ENCODE assay signal across 8 mouse cellular contexts in the genomic region with DNA sequence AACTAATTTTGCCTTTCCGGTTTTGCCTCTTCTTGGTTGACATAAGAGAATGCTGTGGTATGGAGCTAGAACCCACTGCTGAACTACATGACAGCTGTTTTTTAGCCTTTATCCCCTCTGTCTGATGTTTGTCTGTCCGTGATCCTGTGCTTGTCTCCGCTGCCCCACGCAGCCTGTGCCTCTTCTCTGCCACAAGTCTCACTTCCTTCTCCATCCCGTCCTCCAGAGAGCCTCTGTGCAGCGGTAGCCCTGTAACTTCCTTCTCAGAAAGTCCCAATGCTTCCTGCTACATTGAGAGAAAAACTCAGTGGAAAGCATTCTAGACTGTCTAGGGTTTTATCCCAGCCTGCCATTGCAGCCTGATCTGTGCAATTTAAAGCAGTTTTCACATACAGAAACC. TPM values are rescaled to one million over a fixed set of nuclear protein-coding genes. Genes with fewer than 3 reads are reported as not detected.
DNase-seq lines count a peak whose midpoint lies in the region; ATAC-seq and TF ChIP-seq lines count a peak whose summit lies in the region.

No protein-coding gene starts in this region.

- ATAC-seq in heart, embryonic 13.5 days (ENCODE audit: extremely low read depth, insufficient number of reproducible peaks, low FRiP score, low TSS enrichment): no peak
- no peak for ATAC-seq in hindbrain, postnatal 0 days
- no peak for ATAC-seq in midbrain, embryonic 14.5 days (ENCODE audit: low FRiP score, low TSS enrichment)
- no peak for ATAC-seq in cerebellum, adult (ENCODE audit: insufficient number of reproducible peaks, low FRiP score, low TSS enrichment)

- no peak for DNase-seq in heart, postnatal 10 days
- no peak for DNase-seq in hindbrain, postnatal 0 days (ENCODE audit: low spot score)
- DNase-seq in midbrain, embryonic 14.5 days: no peak
- no peak for DNase-seq in frontal cortex, postnatal 14 days (ENCODE audit: low spot score in 2 of 2)
- no peak for DNase-seq in layer of hippocampus, postnatal 36 days

- 63% methylated on average over 6 of the region's 6 CpGs for WGBS in heart, embryonic 13.5 days
- WGBS in hindbrain, postnatal 0 days: 88% methylated on average over 6 of the region's 6 CpGs
- WGBS in midbrain, embryonic 14.5 days: 86% methylated on average over 6 of the region's 6 CpGs

- intact Hi-C loops in heart, postnatal 10 days (cut with DNase I): loop anchor here (2.0 kb wide), 1 partner anchor 72 kb away; the partner anchor contains the start of gene Brpf1

- H3K4me1 ChIP-seq in heart, embryonic 13.5 days: peaks cover 24% of the 10 kb centered on the region
- H3K4me1 ChIP-seq in brown adipose tissue, adult 24 weeks (ENCODE audit: control insufficient read depth, insufficient read depth, insufficient read length, low read length): peaks cover 4% of the 10 kb centered on the region; the same call in 1 of the 2 replicates
- H3K4me1 ChIP-seq in hindbrain, postnatal 0 days (ENCODE audit: insufficient read depth, low read length): peaks cover 13% of the 10 kb centered on the region; the same call in 1 of the 2 replicates
- H3K4me1 ChIP-seq in midbrain, embryonic 14.5 days (ENCODE audit: control insufficient read depth, insufficient read depth, low read length): peaks cover 14% of the 10 kb centered on the region

- H3K4me2 ChIP-seq in heart, embryonic 13.5 days: peak overlapping the region; percentile 94
- peak overlapping the region; percentile 66 for H3K4me2 ChIP-seq in hindbrain, postnatal 0 days (ENCODE audit: low read depth, low read length)
- H3K4me2 ChIP-seq in midbrain, embryonic 14.5 days (ENCODE audit: low read length): peak overlapping the region; percentile 96

- peaks cover 57% of the 10 kb centered on the region for H3K36me3 ChIP-seq in heart, embryonic 13.5 days
- peaks cover 40% of the 10 kb centered on the region; the same call in 1 of the 2 replicates for H3K36me3 ChIP-seq in hindbrain, postnatal 0 days (ENCODE audit: insufficient read depth, low read length)
- peaks cover 56% of the 10 kb centered on the region for H3K36me3 ChIP-seq in midbrain, embryonic 14.5 days (ENCODE audit: control insufficient read depth, insufficient read depth, low read length)

- no peak overlapping the region for H3K27ac ChIP-seq in heart, embryonic 13.5 days (replicated peaks)
- H3K27ac ChIP-seq in brown adipose tissue, adult 24 weeks (replicated peaks; ENCODE audit: low read depth, low read length): no peak overlapping the region; the same call in 1 of the 2 replicates
- no peak overlapping the region for H3K27ac ChIP-seq in hindbrain, postnatal 0 days
- no peak overlapping the region for H3K27ac ChIP-seq in midbrain, embryonic 14.5 days (replicated peaks; ENCODE audit: low read depth, low read length)

- no peak for TF ChIP-seq CTCF in hindbrain, postnatal 0 days (IDR thresholded peaks at IDR 0.05; ENCODE audit: low read depth)

- peak overlapping the region; percentile 96 for H3K4me3 ChIP-seq in heart, embryonic 13.5 days
- H3K4me3 ChIP-seq in brown adipose tissue, adult 24 weeks (ENCODE audit: insufficient read depth, low read depth, low read length): peak overlapping the region; percentile 49
- H3K4me3 ChIP-seq in hindbrain, postnatal 0 days (ENCODE audit: low read length): peak overlapping the region; percentile 82
- no peak overlapping the region for H3K4me3 ChIP-seq in midbrain, embryonic 14.5 days (replicated peaks; ENCODE audit: low read depth, low read length)

- H3K9me3 ChIP-seq in heart, embryonic 13.5 days: no peaks in the 10 kb centered on the region
- no peaks in the 10 kb centered on the region for H3K9me3 ChIP-seq in hindbrain, postnatal 0 days (ENCODE audit: low read length)
- H3K9me3 ChIP-seq in midbrain, embryonic 14.5 days (ENCODE audit: control insufficient read depth, low read length): no peaks in the 10 kb centered on the region

- H3K27me3 ChIP-seq in heart, embryonic 13.5 days (replicated peaks): no peaks in the 10 kb centered on the region
- no peaks in the 10 kb centered on the region for H3K27me3 ChIP-seq in hindbrain, postnatal 0 days (ENCODE audit: insufficient read depth, low read length)
- no peaks in the 10 kb centered on the region for H3K27me3 ChIP-seq in midbrain, embryonic 14.5 days (ENCODE audit: control insufficient read depth, insufficient read depth, low read length)

- peak overlapping the region; percentile 97 for H3K9ac ChIP-seq in heart, embryonic 13.5 days
- no peak overlapping the region for H3K9ac ChIP-seq in hindbrain, postnatal 0 days (replicated peaks; ENCODE audit: low read length)
- no peak overlapping the region for H3K9ac ChIP-seq in midbrain, embryonic 14.5 days (replicated peaks; ENCODE audit: low read length)

RNA-seq across cellular contexts. Expression of gene Arpc4, which starts 1.3 kb away (rescaled TPM):
- 264 and 283 TPM in 2 replicates for polyA plus RNA-seq in heart, embryonic 13.5 days (2015; fragmentation: Nextera tagmentation; extraction: Ambion mirVana)
- total RNA-seq in heart, postnatal 10 days (2021): 100 to 1,000 TPM; 124 to 138 TPM
- 70.6 and 98.1 TPM in 2 replicates for polyA plus RNA-seq in brown adipose tissue, adult 24 weeks (2012; ENCODE audit: insufficient read depth, insufficient read length, missing spikeins)
- total RNA-seq in hindbrain, postnatal 0 days (2014; rRNA removed): 178 and 195 TPM in 2 replicates
- 475 and 479 TPM in 2 replicates for polyA plus RNA-seq in hindbrain, postnatal 0 days (2015; fragmentation: Nextera tagmentation; extraction: Ambion mirVana)
- polyA plus RNA-seq in midbrain, embryonic 14.5 days (2014; fragmentation: Nextera tagmentation; extraction: Ambion mirVana): 234 and 394 TPM in 2 replicates
- total RNA-seq in layer of hippocampus, postnatal 36 days (2021): 100 to 1,000 TPM; 296 to 329 TPM

RNA-seq across cellular contexts. Expression of gene Tada3, which starts 1.6 kb away (rescaled TPM):
- 39.6 and 41.5 TPM in 2 replicates for polyA plus RNA-seq in heart, embryonic 13.5 days (2015; fragmentation: Nextera tagmentation; extraction: Ambion mirVana)
- total RNA-seq in heart, postnatal 10 days (2021): 10 to 100 TPM; 22.0 to 23.5 TPM
- polyA plus RNA-seq in brown adipose tissue, adult 24 weeks (2012; ENCODE audit: insufficient read depth, insufficient read length, missing spikeins): 19.7 and 31.6 TPM in 2 replicates
- 26.2 and 33.1 TPM in 2 replicates for total RNA-seq in hindbrain, postnatal 0 days (2014; rRNA removed)
- polyA plus RNA-seq in hindbrain, postnatal 0 days (2015; fragmentation: Nextera tagmentation; extraction: Ambion mirVana): 57.5 and 61.8 TPM in 2 replicates
- polyA plus RNA-seq in midbrain, embryonic 14.5 days (2014; fragmentation: Nextera tagmentation; extraction: Ambion mirVana): 72.2 and 81.9 TPM in 2 replicates
- 10 to 100 TPM; 53.4 to 56.1 TPM for total RNA-seq in layer of hippocampus, postnatal 36 days (2021)

RNA-seq across cellular contexts. Expression of gene Ttll3, which starts 9.8 kb away (rescaled TPM):
- 1.7 and 2.0 TPM in 2 replicates for polyA plus RNA-seq in heart, embryonic 13.5 days (2015; fragmentation: Nextera tagmentation; extraction: Ambion mirVana)
- total RNA-seq in heart, postnatal 10 days (2021): 1 to 10 TPM in 1 of 2 experiments, under 1 TPM in 1; 0.92 to 2.2 TPM
- polyA plus RNA-seq in brown adipose tissue, adult 24 weeks (2012; ENCODE audit: insufficient read depth, insufficient read length, missing spikeins): 0.83 and 1.0 TPM in 2 replicates
- 11.9 and 13.1 TPM in 2 replicates for total RNA-seq in hindbrain, postnatal 0 days (2014; rRNA removed)
- polyA plus RNA-seq in hindbrain, postnatal 0 days (2015; fragmentation: Nextera tagmentation; extraction: Ambion mirVana): 10.3 and 11.6 TPM in 2 replicates
- 7.3 and 7.8 TPM in 2 replicates for polyA plus RNA-seq in midbrain, embryonic 14.5 days (2014; fragmentation: Nextera tagmentation; extraction: Ambion mirVana)
- 10 to 100 TPM; 17.8 to 19.3 TPM for total RNA-seq in layer of hippocampus, postnatal 36 days (2021)

RNA-seq across cellular contexts. Expression of gene Camk1, which starts 35.5 kb away (rescaled TPM):
- 109 and 115 TPM in 2 replicates for polyA plus RNA-seq in heart, embryonic 13.5 days (2015; fragmentation: Nextera tagmentation; extraction: Ambion mirVana)
- total RNA-seq in heart, postnatal 10 days (2021): 10 to 100 TPM; 67.2 to 76.7 TPM
- 33.2 and 39.0 TPM in 2 replicates for polyA plus RNA-seq in brown adipose tissue, adult 24 weeks (2012; ENCODE audit: insufficient read depth, insufficient read length, missing spikeins)
- total RNA-seq in hindbrain, postnatal 0 days (2014; rRNA removed): 96.5 and 105 TPM in 2 replicates
- polyA plus RNA-seq in hindbrain, postnatal 0 days (2015; fragmentation: Nextera tagmentation; extraction: Ambion mirVana): 109 and 111 TPM in 2 replicates
- polyA plus RNA-seq in midbrain, embryonic 14.5 days (2014; fragmentation: Nextera tagmentation; extraction: Ambion mirVana): 101 and 108 TPM in 2 replicates
- 10 to 100 TPM; 48.6 to 50.1 TPM for total RNA-seq in layer of hippocampus, postnatal 36 days (2021)

RNA-seq across cellular contexts. Expression of gene Rpusd3, which starts 39.9 kb away (rescaled TPM):
- polyA plus RNA-seq in heart, embryonic 13.5 days (2015; fragmentation: Nextera tagmentation; extraction: Ambion mirVana): 13.6 and 17.9 TPM in 2 replicates
- 10 to 100 TPM in 1 of 2 experiments, 1 to 10 TPM in 1; 8.9 to 14.3 TPM for total RNA-seq in heart, postnatal 10 days (2021)
- 15.7 and 17.8 TPM in 2 replicates for polyA plus RNA-seq in brown adipose tissue, adult 24 weeks (2012; ENCODE audit: insufficient read depth, insufficient read length, missing spikeins)
- 20.8 and 23.6 TPM in 2 replicates for total RNA-seq in hindbrain, postnatal 0 days (2014; rRNA removed)
- polyA plus RNA-seq in hindbrain, postnatal 0 days (2015; fragmentation: Nextera tagmentation; extraction: Ambion mirVana): 24.2 and 27.3 TPM in 2 replicates
- polyA plus RNA-seq in midbrain, embryonic 14.5 days (2014; fragmentation: Nextera tagmentation; extraction: Ambion mirVana): 20.7 and 24.6 TPM in 2 replicates
- 10 to 100 TPM; 31.1 to 32.4 TPM for total RNA-seq in layer of hippocampus, postnatal 36 days (2021)
